Mouse (Mus musculus) liver, embryonic 14 days (tissue): ENCODE data around the gene Gm11007. TPM values are rescaled to one million over a fixed set of nuclear protein-coding genes. Genes with fewer than 3 reads are reported as not detected.

ENCODE experiments used
- polyA plus RNA-seq: library from polyadenylated mRNA; depleted of rRNA; stranded (reverse); fragments of >200 nt; gene quantifications from 2 replicates; pipeline ENCODE4 v1.2.3, GENCODE M21; 2012; rRNA removed

Gm11007 gene
- not detected in 2 replicates for polyA plus RNA-seq

GRCm38 (mm10) chr2:175643678-175644077, at the start of gene Gm11007:
Gm11007 (plus strand) TSS chr2:175643978.

Other genes with a start within 250 kb of the Gm11007 start
- 1.9 and 2.1 TPM in 2 replicates for gene Gm4724, start 208.2 kb upstream of the Gm11007 start, polyA plus RNA-seq
- gene Zfp965, start 174.0 kb upstream of the Gm11007 start, polyA plus RNA-seq, result 0.93 and 1.1 TPM in 2 replicates
- not detected in 2 replicates for gene Zfp969, start 59.7 kb downstream of the Gm11007 start, polyA plus RNA-seq
- not detected in 2 replicates for gene Gm2007, start 97.6 kb downstream of the Gm11007 start, polyA plus RNA-seq
- gene Gm14288, start 157.1 kb downstream of the Gm11007 start, polyA plus RNA-seq, result 1.2 and 1.3 TPM in 2 replicates
- gene Gm6710, start 225.2 kb downstream of the Gm11007 start, polyA plus RNA-seq, result 1.1 and 1.5 TPM in 2 replicates